Mouse (Mus musculus) thymus, adult 2 months (tissue): ENCODE results near the gene Dcaf1. TPM values are rescaled to one million over a fixed set of nuclear protein-coding genes. Genes with fewer than 3 reads are reported as not detected.

Experiments
- DNase-seq: peaks from one replicate; pipeline ENCODE4 v3.0.0; 2021
- H3K27ac ChIP-seq: fragments of 200-500 bp; 2 replicates; pipeline ENCODE4 v1.5.1; 2012; ENCODE audit warnings: low read length, control low read depth; ENCODE audit not compliant: control insufficient read depth, insufficient read depth
- H3K27me3 ChIP-seq: fragments of 200-500 bp; 2 replicates; pipeline ENCODE4 v1.6.1; 2012; ENCODE audit warnings: mild to moderate bottlenecking, low read length, moderate library complexity, mixed read lengths; ENCODE audit not compliant: control insufficient read depth, insufficient read depth
- H3K36me3 ChIP-seq: fragments of 200-500 bp; 2 replicates; pipeline ENCODE4 v1.6.1; 2012; ENCODE audit warnings: mild to moderate bottlenecking, low read length, moderate library complexity; ENCODE audit not compliant: control insufficient read depth, insufficient read depth
- H3K4me1 ChIP-seq: fragments of 200-500 bp; replicated peaks from 2 replicates; pipeline ENCODE4 v1.6.1; 2012; ENCODE audit warnings: low read length; ENCODE audit not compliant: control insufficient read depth, insufficient read depth
- H3K4me3 ChIP-seq: fragments of 200-500 bp; 2 replicates; pipeline ENCODE4 v1.5.1; 2012; ENCODE audit warnings: mild to moderate bottlenecking, low read length, control low read depth, moderate library complexity; ENCODE audit not compliant: control insufficient read depth, insufficient read depth
- CTCF ChIP-seq: fragments of 200-500 bp; IDR thresholded peaks from 2 replicates; pipeline ENCODE4 v1.5.1; 2012; ENCODE audit warnings: mild to moderate bottlenecking, control low read depth, low read length, moderate library complexity, borderline replicate concordance; ENCODE audit not compliant: control insufficient read depth, poor library complexity, insufficient read depth; ENCODE audit errors: extremely low read depth
- POLR2A ChIP-seq: fragments of 200-500 bp; IDR thresholded peaks from 2 replicates; pipeline ENCODE4 v1.6.1; 2012; ENCODE audit warnings: mild to moderate bottlenecking, low read length, control low read depth, moderate library complexity; ENCODE audit not compliant: control insufficient read depth, poor library complexity, insufficient read depth; ENCODE audit errors: extremely low read depth
- WGBS: fragments of 180-500 bp; shearing (Covaris S2); methylation state at CpG from one replicate; pipeline ENCODE4 v1.1.7; 2018; 5-methylcytosine and 5-hydroxymethylcytosine counted together
- polyA plus RNA-seq: library from polyadenylated mRNA; depleted of rRNA; stranded (reverse); fragments of >200 nt; gene quantifications from 2 replicates; pipeline ENCODE4 v1.2.3, GENCODE M21; 2012

Gene Dcaf1
- polyA plus RNA-seq, 1 experiment: 26.1 TPM

DNA sequence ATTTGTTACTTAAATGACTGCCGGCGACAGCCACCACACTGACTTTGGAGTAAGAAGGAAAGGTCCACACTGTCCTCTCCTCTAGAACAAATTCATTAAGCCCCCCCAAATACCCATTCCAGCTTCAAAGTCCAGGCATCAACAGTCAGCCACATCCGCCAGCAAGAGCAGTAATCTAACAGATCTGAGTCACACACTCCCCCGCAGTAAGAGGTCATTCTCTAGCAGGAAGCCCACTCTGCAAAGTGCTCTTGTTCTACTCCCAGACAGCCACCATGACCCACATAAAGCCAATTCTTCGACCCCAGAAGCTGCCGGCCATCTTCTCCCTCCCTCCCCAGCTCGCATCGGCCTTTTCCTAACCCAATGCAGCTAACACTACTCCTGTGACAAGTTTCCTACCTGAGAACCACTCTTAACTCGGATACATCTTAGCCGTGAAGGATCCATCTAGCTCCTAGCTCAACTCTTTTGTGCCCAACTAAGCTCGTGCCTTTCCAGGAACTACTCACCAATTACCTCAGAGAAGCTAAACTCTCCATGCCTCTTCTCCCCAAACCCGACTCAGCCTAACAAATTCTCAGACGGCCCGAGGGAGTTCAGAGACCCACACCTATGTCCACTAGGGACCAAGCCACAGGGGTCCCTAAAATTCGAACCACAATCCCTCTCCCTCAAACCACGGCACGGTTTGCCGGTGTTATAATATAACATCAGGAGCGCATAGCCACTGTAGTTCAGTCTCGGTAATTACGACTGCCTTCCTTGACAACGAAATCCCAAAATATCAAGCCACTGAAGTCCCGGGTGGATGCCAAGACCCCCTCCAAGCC, 33.5 kb upstream of the Dcaf1 start:
- Histone ChIP-seq H3K27ac (no peak overlapping the region), H3K4me1 (peaks cover 9% of the 10 kb centered on the region), H3K36me3 (no peaks in the 10 kb centered on the region), H3K27me3 (no peaks in the 10 kb centered on the region), H3K4me3 (peak overlapping the region; percentile 92)
- WGBS: 9% methylated on average over 23 of the region's 23 CpGs
- peak; percentile 3 for DNase-seq
- TF ChIP-seq POLR2A (no peak), CTCF (no peak)

DNA sequence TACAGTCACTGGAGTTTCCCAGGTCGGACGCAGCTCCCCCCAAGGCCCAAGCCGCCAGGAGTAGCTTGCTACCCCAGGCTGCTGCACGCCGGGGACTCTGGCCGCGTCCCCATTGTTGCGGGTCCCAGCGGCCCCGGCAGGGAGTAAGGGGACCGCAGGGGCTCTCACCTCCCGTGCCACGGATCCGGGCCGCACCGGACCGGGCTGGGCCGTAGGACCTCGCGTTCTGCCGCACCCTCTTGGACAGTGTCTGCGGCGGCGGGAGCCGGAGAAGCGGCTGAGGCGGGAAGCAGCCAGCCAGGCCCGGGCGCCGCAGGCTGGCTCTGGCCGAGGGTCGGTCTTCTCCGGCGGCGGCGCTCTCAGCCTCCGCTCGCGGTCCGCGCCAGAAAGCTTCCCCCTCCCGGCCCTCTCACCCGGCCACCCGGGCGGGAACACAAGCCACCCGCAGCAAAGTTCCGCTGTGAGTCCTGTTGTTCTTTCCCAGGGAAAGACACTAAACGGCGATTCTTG, 32.8 kb upstream of the Dcaf1 start, which contains the start of gene Rad54l2:
TSS of gene Rad54l2 (minus strand) at position 383 of the 510 bp plus-strand sequence.
- under 1% methylated on average over 49 of the region's 49 CpGs for WGBS
- Histone ChIP-seq H3K27me3 (no peaks in the 10 kb centered on the region), H3K4me3 (peak within 1 kb of the TSS; percentile 92), H3K36me3 (no peaks in the 10 kb centered on the region), H3K27ac (no peak within 1 kb of the TSS), H3K4me1 (peaks cover 9% of the 10 kb centered on the region)
- TF ChIP-seq POLR2A (peak; percentile 58), CTCF (peak; percentile 45; the same call in 1 of the 2 replicates)
- DNase-seq: peak; percentile 81

DNA sequence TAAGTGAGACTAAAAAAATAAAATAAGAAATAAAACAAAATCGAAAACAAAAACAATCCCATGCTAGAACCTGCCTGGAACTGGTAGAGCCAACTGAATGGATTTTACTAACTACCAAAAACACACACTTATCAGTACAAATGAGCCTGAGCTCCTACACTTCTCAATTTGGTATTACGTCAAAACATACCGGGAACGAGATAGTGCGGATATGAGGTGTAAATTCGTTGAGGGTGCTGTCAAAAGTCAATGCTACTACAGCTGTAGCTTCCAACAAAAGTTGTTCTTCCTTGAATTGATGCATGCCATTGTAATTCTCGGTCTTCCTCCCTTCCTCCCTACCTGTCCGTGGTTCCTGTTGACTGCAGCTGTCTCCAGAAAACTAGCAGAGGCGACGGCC, 32.3 kb upstream of the Dcaf1 start:
- TF ChIP-seq CTCF: no peak
- TF ChIP-seq POLR2A: no peak
- WGBS: 12% methylated on average over 10 of the region's 10 CpGs

GRCm38 (mm10) chr9:106790831-106791230, 30.8 kb upstream of the Dcaf1 start:
- H3K36me3 ChIP-seq: no peaks in the 10 kb centered on the region
- H3K27ac ChIP-seq: no peak overlapping the region
- peaks cover 9% of the 10 kb centered on the region for H3K4me1 ChIP-seq
- no peak for DNase-seq
- WGBS: 71% methylated on average over 6 of the region's 6 CpGs
- no peaks in the 10 kb centered on the region for H3K27me3 ChIP-seq
- TF ChIP-seq POLR2A (no peak), CTCF (no peak)
- no peak overlapping the region for H3K4me3 ChIP-seq

More for the DNA sequence above, 32.3 kb upstream of the Dcaf1 start:
- H3K4me1 ChIP-seq: peaks cover 9% of the 10 kb centered on the region
- no peak overlapping the region for H3K27ac ChIP-seq
- no peaks in the 10 kb centered on the region for H3K27me3 ChIP-seq
- peak overlapping the region; percentile 92; the same call in 1 of the 2 replicates for H3K4me3 ChIP-seq
- no peaks in the 10 kb centered on the region for H3K36me3 ChIP-seq
- DNase-seq: no peak

DNA sequence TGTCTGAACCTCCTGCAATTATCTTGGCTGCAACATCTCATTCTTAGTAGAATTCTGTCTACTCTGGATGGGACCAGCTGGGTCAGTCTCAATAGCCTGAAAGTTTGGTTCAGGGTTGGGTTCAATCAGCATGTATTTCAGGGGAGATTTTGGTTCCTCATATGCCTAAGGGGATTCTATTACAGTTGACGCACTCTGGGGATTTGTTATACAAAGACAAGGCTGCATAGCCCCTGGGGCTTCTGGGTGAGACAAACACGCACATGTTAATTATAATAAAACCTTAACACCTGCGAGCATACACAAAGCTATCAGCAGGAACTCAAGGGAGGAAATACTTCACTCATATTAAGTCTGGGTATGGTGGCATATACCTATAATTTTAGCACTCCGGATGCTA, 15.2 kb upstream of the Dcaf1 start:
- Histone ChIP-seq H3K4me1 (no peaks in the 10 kb centered on the region), H3K36me3 (no peaks in the 10 kb centered on the region), H3K27ac (no peak overlapping the region), H3K27me3 (no peaks in the 10 kb centered on the region), H3K4me3 (no peak overlapping the region)
- no peak for DNase-seq
- TF ChIP-seq POLR2A (no peak), CTCF (no peak)
- WGBS: 92% methylated on average over 4 of the region's 4 CpGs

GRCm38 (mm10) chr9:106818191-106818590, 3.5 kb upstream of the Dcaf1 start:
- Histone ChIP-seq H3K27ac (no peak overlapping the region), H3K27me3 (no peaks in the 10 kb centered on the region), H3K4me1 (peaks cover 1% of the 10 kb centered on the region; the same call in 1 of the 2 replicates), H3K4me3 (no peak overlapping the region), H3K36me3 (no peaks in the 10 kb centered on the region)
- no peak for DNase-seq
- TF ChIP-seq CTCF (no peak), POLR2A (no peak)
- WGBS: 88% methylated on average over 6 of the region's 6 CpGs

DNA sequence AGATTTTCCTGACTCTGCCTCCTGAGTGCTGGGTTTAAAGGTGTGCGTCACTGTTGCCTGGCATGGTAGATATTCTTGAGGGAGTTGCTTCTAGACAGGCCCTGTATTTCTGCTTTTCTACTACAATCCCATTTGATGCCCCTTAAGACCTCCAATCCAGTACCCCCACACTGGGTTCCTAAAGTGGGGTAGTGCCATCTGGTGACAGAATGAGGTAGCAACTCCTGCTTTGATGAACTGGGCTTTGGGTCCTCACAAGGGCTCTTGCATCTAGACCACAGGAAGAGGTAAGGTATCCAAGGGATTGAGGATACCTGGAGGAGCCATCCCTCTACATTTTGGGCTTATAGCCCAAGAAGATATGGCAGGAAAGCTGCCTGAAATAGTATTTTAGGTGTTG, 2.5 kb upstream of the Dcaf1 start:
- H3K27ac ChIP-seq: no peak overlapping the region
- TF ChIP-seq POLR2A: no peak
- TF ChIP-seq CTCF: no peak
- DNase-seq: peak; percentile 35
- 91% methylated on average over 1 of the region's 1 CpGs for WGBS
- H3K36me3 ChIP-seq: no peaks in the 10 kb centered on the region
- peaks cover 3% of the 10 kb centered on the region; the same call in 1 of the 2 replicates for H3K4me1 ChIP-seq
- H3K4me3 ChIP-seq: no peak overlapping the region
- H3K27me3 ChIP-seq: no peaks in the 10 kb centered on the region
